Mouse (Mus musculus): ENCODE data around the gene Snrpf. TPM values are rescaled to one million over a fixed set of nuclear protein-coding genes. Genes with fewer than 3 reads are reported as not detected.

Snrpf gene
- total RNA-seq, 1 experiment from 2014 or later: 14.6 TPM

Other genes with a start within 250 kb of the Snrpf start
- 63.8 and 66.3 TPM in 2 replicates for gene Lta4h, start 136.3 kb downstream of the Snrpf start, total RNA-seq (2021)
- gene Hal, start 100.9 kb downstream of the Snrpf start, total RNA-seq (2021): 0.09 and 3.4 TPM in 2 replicates
- 0.86 TPM in 1 of 2 replicates, not detected in the other for gene Amdhd1, start 49.7 kb downstream of the Snrpf start, total RNA-seq (2021)
- gene Ccdc38, start 49.1 kb downstream of the Snrpf start, total RNA-seq (2021): not detected in 2 replicates
- 12.8 and 13.2 TPM in 2 replicates for gene Ntn4, start 51.0 kb upstream of the Snrpf start, total RNA-seq (2021)
- gene Usp44, start 241.8 kb upstream of the Snrpf start, total RNA-seq (2021): not detected in 2 replicates